Mouse (Mus musculus): ENCODE measurements around the gene Tgds. TPM values are rescaled to one million over a fixed set of nuclear protein-coding genes. Genes with fewer than 3 reads are reported as not detected.

Gene Tgds
- polyA plus RNA-seq, 1 experiment from 2014 or later: 33.0 TPM

- no peak for ATAC-seq (ENCODE audit: insufficient number of reproducible peaks, insufficient read depth, low FRiP score, low read depth)
- Histone ChIP-seq H3K4me2 (ENCODE audit: low read length) (no peak overlapping the region), H3K4me3 (ENCODE audit: control insufficient read depth in 1 of 2, insufficient read depth in 1 of 2, low read depth in 1 of 2, low read length in 2 of 2) (no peak overlapping the region), H3K27ac (replicated peaks in 1 of 2; ENCODE audit: control insufficient read depth in 1 of 2, insufficient read depth in 1 of 2, low read depth in 2 of 2, low read length in 2 of 2) (no peak overlapping the region), H3K9ac (ENCODE audit: low read length) (no peak overlapping the region), H3K36me3 (ENCODE audit: control insufficient read depth, insufficient read depth, low read length) (peaks cover 50% of the 10 kb centered on the region), H3K4me1 (ENCODE audit: control insufficient read depth in 2 of 2, insufficient read depth in 2 of 2, low read length in 2 of 2) (peaks cover 0 to 3% of the 10 kb centered on the region in 2 experiments; a peak in 1 of 4 replicates), H3K9me3 (ENCODE audit: control insufficient read depth, low read length) (no peaks in the 10 kb centered on the region), H3K27me3 (ENCODE audit: control insufficient read depth, insufficient read depth, low read length) (no peaks in the 10 kb centered on the region)
- 61% methylated on average over 5 of the region's 5 CpGs for WGBS
Measured at GRCm38 (mm10) chr14:118151651-118152293, 19.2 kb upstream of the Tgds start.

GRCm38 (mm10) chr14:118150656-118151551 lies 18.3 kb upstream of the Tgds start:
- 81% methylated on average over 26 of the region's 26 CpGs for WGBS
- Histone ChIP-seq H3K4me2 (ENCODE audit: low read length) (no peak overlapping the region), H3K9me3 (ENCODE audit: control insufficient read depth, low read length) (no peaks in the 10 kb centered on the region), H3K36me3 (ENCODE audit: control insufficient read depth, insufficient read depth, low read length) (peaks cover 42% of the 10 kb centered on the region), H3K4me3 (ENCODE audit: control insufficient read depth in 1 of 2, insufficient read depth in 1 of 2, low read depth in 1 of 2, low read length in 2 of 2) (no peak overlapping the region), H3K4me1 (ENCODE audit: control insufficient read depth in 2 of 2, insufficient read depth in 2 of 2, low read length in 2 of 2) (peaks cover 0 to 3% of the 10 kb centered on the region in 2 experiments; a peak in 1 of 4 replicates), H3K27ac (replicated peaks in 1 of 2; ENCODE audit: control insufficient read depth in 1 of 2, insufficient read depth in 1 of 2, low read depth in 2 of 2, low read length in 2 of 2) (no peak overlapping the region), H3K9ac (ENCODE audit: low read length) (no peak overlapping the region), H3K27me3 (ENCODE audit: control insufficient read depth, insufficient read depth, low read length) (no peaks in the 10 kb centered on the region)
- no peak for ATAC-seq (ENCODE audit: insufficient number of reproducible peaks, insufficient read depth, low FRiP score, low read depth)

- Histone ChIP-seq H3K4me2 (ENCODE audit: low read length) (no peak overlapping the region), H3K4me3 (ENCODE audit: control insufficient read depth in 1 of 2, insufficient read depth in 1 of 2, low read depth in 1 of 2, low read length in 2 of 2) (no peak overlapping the region), H3K9ac (ENCODE audit: low read length) (no peak overlapping the region), H3K27ac (replicated peaks in 1 of 2; ENCODE audit: control insufficient read depth in 1 of 2, insufficient read depth in 1 of 2, low read depth in 2 of 2, low read length in 2 of 2) (no peak overlapping the region), H3K27me3 (ENCODE audit: control insufficient read depth, insufficient read depth, low read length) (no peaks in the 10 kb centered on the region), H3K4me1 (ENCODE audit: control insufficient read depth in 2 of 2, insufficient read depth in 2 of 2, low read length in 2 of 2) (peaks cover 0 to 3% of the 10 kb centered on the region in 2 experiments; a peak in 1 of 4 replicates), H3K36me3 (ENCODE audit: control insufficient read depth, insufficient read depth, low read length) (peaks cover 24% of the 10 kb centered on the region), H3K9me3 (ENCODE audit: control insufficient read depth, low read length) (no peaks in the 10 kb centered on the region)
- no peak for ATAC-seq (ENCODE audit: insufficient number of reproducible peaks, insufficient read depth, low FRiP score, low read depth)
- 78% methylated on average over 10 of the region's 10 CpGs for WGBS
Measured at GRCm38 (mm10) chr14:118148554-118148953, 16.0 kb upstream of the Tgds start.

GRCm38 (mm10) chr14:118148046-118148445 lies 15.5 kb upstream of the Tgds start:
- H3K9me3 ChIP-seq (ENCODE audit: control insufficient read depth, low read length): no peaks in the 10 kb centered on the region
- no peak overlapping the region for H3K4me3 ChIP-seq (ENCODE audit: control insufficient read depth in 1 of 2, insufficient read depth in 1 of 2, low read depth in 1 of 2, low read length in 2 of 2)
- H3K36me3 ChIP-seq (ENCODE audit: control insufficient read depth, insufficient read depth, low read length): peaks cover 19% of the 10 kb centered on the region
- no peak for ATAC-seq (ENCODE audit: insufficient number of reproducible peaks, insufficient read depth, low FRiP score, low read depth)
- no peak overlapping the region for H3K27ac ChIP-seq (replicated peaks in 1 of 2; ENCODE audit: control insufficient read depth in 1 of 2, insufficient read depth in 1 of 2, low read depth in 2 of 2, low read length in 2 of 2)
- H3K27me3 ChIP-seq (ENCODE audit: control insufficient read depth, insufficient read depth, low read length): no peaks in the 10 kb centered on the region
- H3K4me2 ChIP-seq (ENCODE audit: low read length): no peak overlapping the region
- no peak overlapping the region for H3K9ac ChIP-seq (ENCODE audit: low read length)
- 89% methylated on average over 13 of the region's 13 CpGs for WGBS
- H3K4me1 ChIP-seq (ENCODE audit: control insufficient read depth in 2 of 2, insufficient read depth in 2 of 2, low read length in 2 of 2): peaks cover 0 to 3% of the 10 kb centered on the region in 2 experiments; a peak in 1 of 4 replicates

- Histone ChIP-seq H3K9ac (ENCODE audit: low read length) (no peak overlapping the region), H3K4me2 (ENCODE audit: low read length) (no peak overlapping the region), H3K27me3 (ENCODE audit: control insufficient read depth, insufficient read depth, low read length) (no peaks in the 10 kb centered on the region), H3K4me3 (ENCODE audit: control insufficient read depth in 1 of 2, insufficient read depth in 1 of 2, low read depth in 1 of 2, low read length in 2 of 2) (no peak overlapping the region), H3K4me1 (ENCODE audit: control insufficient read depth in 2 of 2, insufficient read depth in 2 of 2, low read length in 2 of 2) (peaks cover 0 to 3% of the 10 kb centered on the region in 2 experiments; a peak in 2 of 4 replicates), H3K36me3 (ENCODE audit: control insufficient read depth, insufficient read depth, low read length) (peaks cover 36% of the 10 kb centered on the region), H3K9me3 (ENCODE audit: control insufficient read depth, low read length) (no peaks in the 10 kb centered on the region), H3K27ac (replicated peaks in 1 of 2; ENCODE audit: control insufficient read depth in 1 of 2, insufficient read depth in 1 of 2, low read depth in 2 of 2, low read length in 2 of 2) (no peak overlapping the region)
- ATAC-seq (ENCODE audit: insufficient number of reproducible peaks, insufficient read depth, low FRiP score, low read depth): no peak
- 89% methylated on average over 5 of the region's 5 CpGs for WGBS
Measured at GRCm38 (mm10) chr14:118142283-118142682, 9.7 kb upstream of the Tgds start.

GRCm38 (mm10) chr14:118137487-118137886 lies 4.9 kb upstream of the Tgds start:
- under 1% methylated on average over 13 of the region's 13 CpGs for WGBS
- H3K27me3 ChIP-seq (ENCODE audit: control insufficient read depth, insufficient read depth, low read length): no peaks in the 10 kb centered on the region
- H3K4me3 ChIP-seq (ENCODE audit: control insufficient read depth in 1 of 2, insufficient read depth in 1 of 2, low read depth in 1 of 2, low read length in 2 of 2): peak overlapping the region; percentile 64 to 84
- peaks cover 33% of the 10 kb centered on the region for H3K36me3 ChIP-seq (ENCODE audit: control insufficient read depth, insufficient read depth, low read length)
- H3K4me1 ChIP-seq (ENCODE audit: control insufficient read depth in 2 of 2, insufficient read depth in 2 of 2, low read length in 2 of 2): peaks cover 0 to 11% of the 10 kb centered on the region in 2 experiments; a peak in 2 of 4 replicates
- H3K27ac ChIP-seq (replicated peaks in 1 of 2; ENCODE audit: control insufficient read depth in 1 of 2, insufficient read depth in 1 of 2, low read depth in 2 of 2, low read length in 2 of 2): peak overlapping the region; percentile 1 to 19; a peak in 2 of 4 replicates
- peak overlapping the region; percentile 81 for H3K9ac ChIP-seq (ENCODE audit: low read length)
- ATAC-seq (ENCODE audit: insufficient number of reproducible peaks, insufficient read depth, low FRiP score, low read depth): 0 out of 2 replicates have a peak, but pooled peaks have one; percentile 11
- H3K4me2 ChIP-seq (ENCODE audit: low read length): peak overlapping the region; percentile 88
- H3K9me3 ChIP-seq (ENCODE audit: control insufficient read depth, low read length): no peaks in the 10 kb centered on the region

- H3K36me3 ChIP-seq (ENCODE audit: control insufficient read depth, insufficient read depth, low read length): peaks cover 27% of the 10 kb centered on the region
- H3K4me2 ChIP-seq (ENCODE audit: low read length): peak within 1 kb of the TSS; percentile 88
- H3K9me3 ChIP-seq (ENCODE audit: control insufficient read depth, low read length): no peaks in the 10 kb centered on the region
- under 1% methylated on average over 75 of the region's 77 CpGs for WGBS
- peaks cover 0 to 14% of the 10 kb centered on the region in 2 experiments; a peak in 2 of 4 replicates for H3K4me1 ChIP-seq (ENCODE audit: control insufficient read depth in 2 of 2, insufficient read depth in 2 of 2, low read length in 2 of 2)
- H3K27ac ChIP-seq (replicated peaks in 1 of 2; ENCODE audit: control insufficient read depth in 1 of 2, insufficient read depth in 1 of 2, low read depth in 2 of 2, low read length in 2 of 2): peak within 1 kb of the TSS; percentile 40 to 61
- no peaks in the 10 kb centered on the region for H3K27me3 ChIP-seq (ENCODE audit: control insufficient read depth, insufficient read depth, low read length)
- peak within 1 kb of the TSS; percentile 64 to 84 for H3K4me3 ChIP-seq (ENCODE audit: control insufficient read depth in 1 of 2, insufficient read depth in 1 of 2, low read depth in 1 of 2, low read length in 2 of 2)
- H3K9ac ChIP-seq (ENCODE audit: low read length): peak within 1 kb of the TSS; percentile 81
- ATAC-seq (ENCODE audit: insufficient number of reproducible peaks, insufficient read depth, low FRiP score, low read depth): peak; percentile 95
Measured at GRCm38 (mm10) chr14:118136744-118137452, 4.3 kb upstream of the Tgds start, which contains the start of gene Gpr180. TSS of gene Gpr180 (plus strand) at chr14:118137158.
